Mouse (Mus musculus) lung, postnatal 0 days (tissue): Measurements from ENCODE around the gene Rex1bd.

Source experiments
- CTCF ChIP-seq: IDR thresholded peaks from 2 replicates; pipeline ENCODE4 v1.5.1; 2016; ENCODE audit warnings: antibody characterized with exemption, mild to moderate bottlenecking
- EP300 ChIP-seq: IDR thresholded peaks from 2 replicates; pipeline ENCODE4 v1.6.1; 2016; ENCODE audit warnings: antibody characterized with exemption, mild to moderate bottlenecking, control low read depth

DNA sequence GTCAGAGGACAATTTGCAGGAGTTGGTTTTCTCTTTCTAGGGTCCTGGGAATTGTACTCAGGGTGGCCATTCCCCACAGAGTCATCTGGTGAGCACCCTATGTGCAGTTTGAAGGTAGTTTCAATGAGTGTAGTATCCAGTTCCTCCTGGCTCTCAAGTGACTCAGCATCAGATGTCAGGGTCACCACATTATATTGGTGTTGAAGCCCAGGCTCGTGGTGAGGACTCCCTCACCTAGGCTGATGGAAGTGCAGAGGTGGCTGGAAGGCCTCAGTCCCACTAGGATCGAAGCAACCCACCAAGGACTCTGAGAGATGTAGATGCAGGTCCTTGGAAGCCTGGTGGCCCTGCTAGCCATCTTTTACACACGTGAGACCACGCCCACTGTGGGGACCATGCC, 39.9 kb upstream of the Rex1bd start:
- no peak for TF ChIP-seq EP300
- TF ChIP-seq CTCF: no peak
